Mouse (Mus musculus) right cerebral cortex, postnatal 4 days (tissue): ENCODE results near the gene Tnip3.

Experiments
- DNase-seq: peaks from one replicate; pipeline ENCODE4 v3.0.0-alpha.2; 2022

Gene Tnip3

GRCm38 (mm10) chr6:65585333-65586053, 60.4 kb downstream of the Tnip3 start:
- no peak for DNase-seq

- no peak for DNase-seq
These were observed 63.7 kb downstream of the Tnip3 start for GRCm38 (mm10) chr6:65588847-65589246.

- no peak for DNase-seq
These were observed 64.9 kb downstream of the Tnip3 start for GRCm38 (mm10) chr6:65590018-65590417.

- DNase-seq, result no peak
These were observed 69.1 kb downstream of the Tnip3 start for GRCm38 (mm10) chr6:65594171-65594570.

GRCm38 (mm10) chr6:65595371-65595770, 70.3 kb downstream of the Tnip3 start:
- no peak for DNase-seq

- no peak for DNase-seq
These were observed 72.1 kb downstream of the Tnip3 start for GRCm38 (mm10) chr6:65597056-65597818.

- DNase-seq, result no peak
These were observed 73.4 kb downstream of the Tnip3 start for GRCm38 (mm10) chr6:65598522-65598921.

GRCm38 (mm10) chr6:65599865-65600739, 75.0 kb downstream of the Tnip3 start:
- no peak for DNase-seq

GRCm38 (mm10) chr6:65600887-65601286, 75.8 kb downstream of the Tnip3 start:
- no peak for DNase-seq

- no peak for DNase-seq
These were observed 80.7 kb downstream of the Tnip3 start for GRCm38 (mm10) chr6:65605778-65606177.

GRCm38 (mm10) chr6:65606946-65607345, 81.8 kb downstream of the Tnip3 start:
- no peak for DNase-seq

GRCm38 (mm10) chr6:65611834-65612233, 86.7 kb downstream of the Tnip3 start:
- no peak for DNase-seq

GRCm38 (mm10) chr6:65613924-65614585, 88.9 kb downstream of the Tnip3 start:
- no peak for DNase-seq

GRCm38 (mm10) chr6:65615641-65616040, 90.5 kb downstream of the Tnip3 start:
- no peak for DNase-seq

GRCm38 (mm10) chr6:65621260-65621659, 96.1 kb downstream of the Tnip3 start:
- no peak for DNase-seq

GRCm38 (mm10) chr6:65623016-65623715, 98.1 kb downstream of the Tnip3 start:
- DNase-seq, result no peak

GRCm38 (mm10) chr6:65630578-65630977, 105.5 kb downstream of the Tnip3 start:
- DNase-seq, result no peak

- DNase-seq, result no peak
These were observed 107.1 kb downstream of the Tnip3 start for GRCm38 (mm10) chr6:65632184-65632583.

GRCm38 (mm10) chr6:65642431-65642830, 117.3 kb downstream of the Tnip3 start:
- DNase-seq, result no peak

- no peak for DNase-seq
These were observed 119.0 kb downstream of the Tnip3 start for GRCm38 (mm10) chr6:65644110-65644509.

- DNase-seq, result no peak
These were observed 121.3 kb downstream of the Tnip3 start for GRCm38 (mm10) chr6:65646408-65646807.

GRCm38 (mm10) chr6:65647731-65648130, 122.6 kb downstream of the Tnip3 start:
- DNase-seq, result no peak
